Mouse (Mus musculus): Measurements from ENCODE around the gene Scn4b. TPM values are rescaled to one million over a fixed set of nuclear protein-coding genes. Genes with fewer than 3 reads are reported as not detected.

Gene Scn4b
- polyA plus RNA-seq (2015; fragmentation: Nextera tagmentation; extraction: Ambion mirVana): 0.11 and 0.13 TPM in 2 replicates

GRCm38 (mm10) chr9:45138191-45139032, at the start of gene Scn4b:
Gene Scn4b (plus strand): TSS chr9:45138395.
- 0 out of 2 replicates have a peak within 1 kb of the TSS, but pooled peaks have one; percentile 11 for H3K9ac ChIP-seq
- H3K4me3 ChIP-seq (replicated peaks): peak within 1 kb of the TSS; percentile 40
- peak within 1 kb of the TSS; percentile 87 for H3K4me2 ChIP-seq (replicated peaks)
- H3K36me3 ChIP-seq: no peaks in the 10 kb centered on the region
- ATAC-seq: peak; percentile 65
- peaks cover 65% of the 10 kb centered on the region for H3K27me3 ChIP-seq (replicated peaks)
- H3K27ac ChIP-seq: no peak within 1 kb of the TSS
- WGBS: under 1% methylated on average over 75 of the region's 76 CpGs
- H3K4me1 ChIP-seq (replicated peaks): peaks cover 21% of the 10 kb centered on the region
- H3K9me3 ChIP-seq: no peaks in the 10 kb centered on the region

- no peak for ATAC-seq
- WGBS: 77% methylated on average over 3 of the region's 3 CpGs
Measured at GRCm38 (mm10) chr9:45090811-45091210, 47.4 kb upstream of the Scn4b start.

GRCm38 (mm10) chr9:45092641-45093040, 45.6 kb upstream of the Scn4b start:
- H3K9me3 ChIP-seq: no peaks in the 10 kb centered on the region
- H3K4me2 ChIP-seq (replicated peaks): no peak overlapping the region
- no peaks in the 10 kb centered on the region for H3K36me3 ChIP-seq
- H3K4me3 ChIP-seq (replicated peaks): no peak overlapping the region
- H3K4me1 ChIP-seq (replicated peaks): no peaks in the 10 kb centered on the region
- WGBS: 60% methylated on average over 4 of the region's 4 CpGs
- ATAC-seq: no peak
- no peak overlapping the region for H3K9ac ChIP-seq
- H3K27me3 ChIP-seq (replicated peaks): no peaks in the 10 kb centered on the region; the same call in 1 of the 2 replicates
- H3K27ac ChIP-seq: no peak overlapping the region

More at GRCm38 (mm10) chr9:45090811-45091210, 47.4 kb upstream of the Scn4b start:
- Histone ChIP-seq H3K4me3 (replicated peaks) (no peak overlapping the region), H3K4me1 (replicated peaks) (no peaks in the 10 kb centered on the region), H3K9ac (no peak overlapping the region), H3K4me2 (replicated peaks) (no peak overlapping the region), H3K27me3 (replicated peaks) (no peaks in the 10 kb centered on the region; the same call in 1 of the 2 replicates), H3K27ac (no peak overlapping the region), H3K36me3 (no peaks in the 10 kb centered on the region), H3K9me3 (no peaks in the 10 kb centered on the region)

GRCm38 (mm10) chr9:45095149-45095937, 42.9 kb upstream of the Scn4b start:
- Histone ChIP-seq H3K9ac (no peak overlapping the region), H3K4me1 (replicated peaks) (no peaks in the 10 kb centered on the region), H3K36me3 (no peaks in the 10 kb centered on the region), H3K4me3 (replicated peaks) (no peak overlapping the region), H3K4me2 (replicated peaks) (no peak overlapping the region), H3K27me3 (replicated peaks) (no peaks in the 10 kb centered on the region), H3K27ac (no peak overlapping the region), H3K9me3 (no peaks in the 10 kb centered on the region)
- 76% methylated on average over 6 of the region's 6 CpGs for WGBS
- 0 out of 2 replicates have a peak, but pooled peaks have one; percentile 51 for ATAC-seq

GRCm38 (mm10) chr9:45097877-45098276, 40.3 kb upstream of the Scn4b start:
- Histone ChIP-seq H3K27ac (no peak overlapping the region), H3K4me1 (replicated peaks) (peaks cover 3% of the 10 kb centered on the region; the same call in 1 of the 2 replicates), H3K36me3 (no peaks in the 10 kb centered on the region), H3K4me3 (replicated peaks) (no peak overlapping the region), H3K4me2 (replicated peaks) (no peak overlapping the region), H3K9ac (no peak overlapping the region), H3K27me3 (replicated peaks) (no peaks in the 10 kb centered on the region), H3K9me3 (no peaks in the 10 kb centered on the region)
- no peak for ATAC-seq
- WGBS: 85% methylated on average over 5 of the region's 5 CpGs

- H3K9me3 ChIP-seq: no peaks in the 10 kb centered on the region
- no peaks in the 10 kb centered on the region for H3K27me3 ChIP-seq (replicated peaks)
- ATAC-seq: no peak
- H3K36me3 ChIP-seq: no peaks in the 10 kb centered on the region
- no peak overlapping the region for H3K9ac ChIP-seq
- no peak overlapping the region for H3K27ac ChIP-seq
- no peak overlapping the region for H3K4me2 ChIP-seq (replicated peaks)
- H3K4me1 ChIP-seq (replicated peaks): peaks cover 3% of the 10 kb centered on the region; the same call in 1 of the 2 replicates
- 39% methylated on average over 3 of the region's 3 CpGs for WGBS
- no peak overlapping the region for H3K4me3 ChIP-seq (replicated peaks)
Measured at GRCm38 (mm10) chr9:45098426-45098825, 39.8 kb upstream of the Scn4b start.

- no peaks in the 10 kb centered on the region for H3K9me3 ChIP-seq
- H3K27me3 ChIP-seq (replicated peaks): no peaks in the 10 kb centered on the region
- H3K27ac ChIP-seq: peak overlapping the region; percentile 71
- H3K4me2 ChIP-seq (replicated peaks): no peak overlapping the region; the same call in 1 of the 2 replicates
- 65% methylated on average over 1 of the region's 1 CpGs for WGBS
- ATAC-seq: no peak
- peaks cover 3% of the 10 kb centered on the region; the same call in 1 of the 2 replicates for H3K4me1 ChIP-seq (replicated peaks)
- no peak overlapping the region for H3K4me3 ChIP-seq (replicated peaks)
- H3K9ac ChIP-seq: no peak overlapping the region
- H3K36me3 ChIP-seq: no peaks in the 10 kb centered on the region
Measured at GRCm38 (mm10) chr9:45102528-45102927, 35.7 kb upstream of the Scn4b start.

- WGBS: 55% methylated on average over 11 of the region's 11 CpGs
- H3K27me3 ChIP-seq (replicated peaks): no peaks in the 10 kb centered on the region
- H3K27ac ChIP-seq: peak overlapping the region; percentile 71
- peak; percentile 88 for ATAC-seq
- H3K4me1 ChIP-seq (replicated peaks): peaks cover 3% of the 10 kb centered on the region; the same call in 1 of the 2 replicates
- no peak overlapping the region for H3K9ac ChIP-seq
- H3K36me3 ChIP-seq: no peaks in the 10 kb centered on the region
- peak overlapping the region; percentile 3 for H3K4me2 ChIP-seq (replicated peaks)
- H3K9me3 ChIP-seq: no peaks in the 10 kb centered on the region
- no peak overlapping the region; the same call in 1 of the 2 replicates for H3K4me3 ChIP-seq (replicated peaks)
Measured at GRCm38 (mm10) chr9:45103211-45103979, 34.8 kb upstream of the Scn4b start.

- H3K9ac ChIP-seq: peak overlapping the region; percentile 18; the same call in 1 of the 2 replicates
- WGBS: 73% methylated on average over 2 of the region's 2 CpGs
- H3K4me2 ChIP-seq (replicated peaks): peak overlapping the region; percentile 35; the same call in 1 of the 2 replicates
- H3K9me3 ChIP-seq: no peaks in the 10 kb centered on the region
- ATAC-seq: peak; percentile 5; the same call in 1 of the 2 replicates
- no peaks in the 10 kb centered on the region for H3K27me3 ChIP-seq (replicated peaks)
- H3K36me3 ChIP-seq: no peaks in the 10 kb centered on the region
- H3K4me1 ChIP-seq (replicated peaks): peaks cover 3% of the 10 kb centered on the region; the same call in 1 of the 2 replicates
- H3K4me3 ChIP-seq (replicated peaks): no peak overlapping the region
- H3K27ac ChIP-seq: no peak overlapping the region
Measured at GRCm38 (mm10) chr9:45105596-45106374, 32.4 kb upstream of the Scn4b start.

- Histone ChIP-seq H3K4me1 (replicated peaks) (peaks cover 15% of the 10 kb centered on the region), H3K4me3 (replicated peaks) (peak overlapping the region; percentile 31), H3K4me2 (replicated peaks) (peak overlapping the region; percentile 64), H3K27me3 (replicated peaks) (no peaks in the 10 kb centered on the region), H3K9ac (0 out of 2 replicates have a peak overlapping the region, but pooled peaks have one; percentile 29), H3K9me3 (no peaks in the 10 kb centered on the region), H3K36me3 (no peaks in the 10 kb centered on the region), H3K27ac (no peak overlapping the region)
- peak; percentile 55 for ATAC-seq
- WGBS: 3% methylated on average over 14 of the region's 14 CpGs
Measured at GRCm38 (mm10) chr9:45115706-45116105, 22.5 kb upstream of the Scn4b start.

- Histone ChIP-seq H3K4me1 (replicated peaks) (peaks cover 16% of the 10 kb centered on the region), H3K36me3 (no peaks in the 10 kb centered on the region), H3K27ac (no peak overlapping the region), H3K4me3 (replicated peaks) (no peak overlapping the region), H3K27me3 (replicated peaks) (no peaks in the 10 kb centered on the region), H3K9me3 (no peaks in the 10 kb centered on the region), H3K9ac (no peak overlapping the region), H3K4me2 (replicated peaks) (no peak overlapping the region)
- 41% methylated on average over 9 of the region's 9 CpGs for WGBS
- no peak for ATAC-seq
Measured at GRCm38 (mm10) chr9:45116819-45117218, 21.4 kb upstream of the Scn4b start.

All from intestine, embryonic 15.5 days (tissue).